Mouse (Mus musculus) hindbrain, embryonic 13.5 days (tissue): Measurements from ENCODE around the gene Timm13. TPM values are rescaled to one million over a fixed set of nuclear protein-coding genes. Genes with fewer than 3 reads are reported as not detected.

ENCODE experiments used
- ATAC-seq: fragments of 200-750 bp; cut with Nextera tagmentation; 2 replicates; pipeline ENCODE4 v1.8.0; 2017; ENCODE audit warnings: moderate TSS enrichment; ENCODE audit not compliant: low FRiP score
- H3K27ac ChIP-seq: fragments of 300-500 bp; sonication (generic); 2 replicates; pipeline ENCODE4 v1.5.1; 2015; ENCODE audit warnings: inconsistent platforms, mild to moderate bottlenecking, moderate library complexity
- H3K27me3 ChIP-seq: fragments of 300-500 bp; sonication (generic); 2 replicates; pipeline ENCODE4 v1.6.1; 2015; ENCODE audit warnings: mild to moderate bottlenecking, inconsistent platforms
- H3K36me3 ChIP-seq: fragments of 300-500 bp; sonication (generic); 2 replicates; pipeline ENCODE4 v1.6.1; 2015; ENCODE audit warnings: mild to moderate bottlenecking, inconsistent platforms
- H3K4me1 ChIP-seq: fragments of 300-500 bp; sonication (generic); replicated peaks from 2 replicates; pipeline ENCODE4 v1.6.1; 2015; ENCODE audit warnings: inconsistent platforms
- H3K4me2 ChIP-seq: fragments of 300-500 bp; sonication (generic); 2 replicates; pipeline ENCODE4 v1.6.1; 2015; ENCODE audit warnings: inconsistent platforms, mild to moderate bottlenecking, moderate library complexity
- H3K4me3 ChIP-seq: fragments of 300-500 bp; sonication (generic); 2 replicates; pipeline ENCODE4 v1.5.1; 2015; ENCODE audit warnings: mild to moderate bottlenecking, inconsistent platforms
- H3K9ac ChIP-seq: fragments of 300-500 bp; sonication (generic); 2 replicates; pipeline ENCODE4 v1.6.1; 2015; ENCODE audit warnings: mild to moderate bottlenecking, inconsistent platforms
- H3K9me3 ChIP-seq: fragments of 300-500 bp; sonication (generic); 2 replicates; pipeline ENCODE4 v1.6.1; 2016; ENCODE audit warnings: inconsistent platforms
- WGBS: fragments of 180-500 bp; shearing (Covaris S2); methylation state at CpG from one replicate; pipeline ENCODE4 v1.1.7; 2015; 5-methylcytosine and 5-hydroxymethylcytosine counted together
- polyA plus RNA-seq: library from polyadenylated mRNA; unstranded; fragments of >200 nt; fragmentation: Nextera tagmentation; extraction: Ambion mirVana; gene quantifications from 2 replicates; pipeline ENCODE4 v1.2.1, GENCODE M21; 2015

Gene Timm13
- 333 and 336 TPM in 2 replicates for polyA plus RNA-seq

- no peaks in the 10 kb centered on the region for H3K9me3 ChIP-seq
- H3K4me2 ChIP-seq: peak within 1 kb of the TSS; percentile 98
- peak within 1 kb of the TSS; percentile 93 for H3K27ac ChIP-seq
- ATAC-seq: peak; percentile 94
- H3K4me3 ChIP-seq: peak within 1 kb of the TSS; percentile 78
- H3K4me1 ChIP-seq: peaks cover 30% of the 10 kb centered on the region
- H3K9ac ChIP-seq: peak within 1 kb of the TSS; percentile 88
- under 1% methylated on average over 72 of the region's 72 CpGs for WGBS
- no peaks in the 10 kb centered on the region for H3K27me3 ChIP-seq
- H3K36me3 ChIP-seq: peaks cover 51% of the 10 kb centered on the region
Measured at GRCm38 (mm10) chr10:80900318-80901247, at the start of gene Timm13. TSS of gene Timm13 (minus strand) at chr10:80900969.

DNA sequence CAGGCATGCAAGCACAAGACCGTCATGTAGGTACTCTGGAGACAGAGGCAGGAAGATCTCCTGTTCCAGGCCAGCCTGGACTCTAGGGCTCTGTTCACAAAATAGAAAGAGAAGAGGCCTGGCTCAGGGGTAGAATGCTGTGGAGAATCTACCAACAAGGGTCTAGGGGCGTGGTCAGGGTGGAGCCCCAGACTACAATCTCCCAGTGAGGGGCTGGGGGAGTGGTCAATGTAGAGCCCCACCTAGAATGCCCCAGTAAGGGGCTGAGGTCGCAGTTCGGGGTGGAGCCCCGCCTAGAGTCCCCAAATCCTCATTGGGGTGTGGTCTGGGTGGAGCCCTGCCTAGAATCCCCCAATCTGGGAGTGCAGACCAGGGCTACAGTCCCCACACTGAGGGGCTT, 49.5 kb upstream of the Timm13 start:
- Histone ChIP-seq H3K4me3 (no peak overlapping the region), H3K27ac (no peak overlapping the region), H3K9ac (no peak overlapping the region), H3K4me2 (no peak overlapping the region), H3K9me3 (no peaks in the 10 kb centered on the region), H3K4me1 (peaks cover 7% of the 10 kb centered on the region), H3K36me3 (no peaks in the 10 kb centered on the region), H3K27me3 (peaks cover 9% of the 10 kb centered on the region; the same call in 1 of the 2 replicates)
- no peak for ATAC-seq
- 36% methylated on average over 5 of the region's 5 CpGs for WGBS

GRCm38 (mm10) chr10:80949081-80949480, 48.3 kb upstream of the Timm13 start:
- ATAC-seq: no peak
- 81% methylated on average over 3 of the region's 3 CpGs for WGBS

DNA sequence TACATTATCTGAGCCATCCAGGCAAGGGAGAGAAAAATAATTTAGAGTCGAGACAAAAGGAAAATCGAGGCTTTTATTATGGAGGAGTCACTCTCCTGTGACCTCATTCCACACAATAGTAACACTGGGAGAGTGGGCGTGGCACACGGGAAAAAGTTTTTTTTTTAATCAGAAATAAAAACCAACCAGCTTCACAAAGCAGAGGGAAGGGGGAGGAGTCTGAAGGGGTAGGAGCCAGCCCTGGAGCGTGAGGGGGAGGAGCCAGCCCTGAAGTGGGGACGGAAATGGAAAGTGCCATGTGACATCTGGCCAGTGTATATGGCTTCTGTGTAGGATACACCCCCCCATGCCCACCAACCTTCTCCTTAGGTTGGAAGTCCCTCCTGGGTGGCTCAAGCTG, 47.8 kb upstream of the Timm13 start:
- Histone ChIP-seq H3K4me3 (no peak overlapping the region), H3K4me2 (no peak overlapping the region), H3K4me1 (peaks cover 7% of the 10 kb centered on the region; the same call in 1 of the 2 replicates), H3K9me3 (no peaks in the 10 kb centered on the region), H3K27me3 (peaks cover 10% of the 10 kb centered on the region; the same call in 1 of the 2 replicates), H3K27ac (no peak overlapping the region), H3K36me3 (no peaks in the 10 kb centered on the region), H3K9ac (no peak overlapping the region)
- WGBS: 23% methylated on average over 6 of the region's 6 CpGs
- ATAC-seq: no peak

More at GRCm38 (mm10) chr10:80949081-80949480, 48.3 kb upstream of the Timm13 start:
- Histone ChIP-seq H3K9ac (no peak overlapping the region), H3K4me3 (no peak overlapping the region), H3K27me3 (peaks cover 9% of the 10 kb centered on the region; the same call in 1 of the 2 replicates), H3K4me2 (no peak overlapping the region), H3K36me3 (no peaks in the 10 kb centered on the region), H3K9me3 (no peaks in the 10 kb centered on the region), H3K27ac (no peak overlapping the region), H3K4me1 (peaks cover 7% of the 10 kb centered on the region; the same call in 1 of the 2 replicates)

GRCm38 (mm10) chr10:80947802-80948201, 47.0 kb upstream of the Timm13 start:
- no peak overlapping the region for H3K4me3 ChIP-seq
- no peak overlapping the region for H3K9ac ChIP-seq
- no peak overlapping the region for H3K27ac ChIP-seq
- H3K36me3 ChIP-seq: no peaks in the 10 kb centered on the region
- ATAC-seq: no peak
- no peaks in the 10 kb centered on the region for H3K9me3 ChIP-seq
- WGBS: 60% methylated on average over 2 of the region's 2 CpGs
- peaks cover 12% of the 10 kb centered on the region; the same call in 1 of the 2 replicates for H3K27me3 ChIP-seq
- peaks cover 7% of the 10 kb centered on the region; the same call in 1 of the 2 replicates for H3K4me1 ChIP-seq
- no peak overlapping the region for H3K4me2 ChIP-seq

DNA sequence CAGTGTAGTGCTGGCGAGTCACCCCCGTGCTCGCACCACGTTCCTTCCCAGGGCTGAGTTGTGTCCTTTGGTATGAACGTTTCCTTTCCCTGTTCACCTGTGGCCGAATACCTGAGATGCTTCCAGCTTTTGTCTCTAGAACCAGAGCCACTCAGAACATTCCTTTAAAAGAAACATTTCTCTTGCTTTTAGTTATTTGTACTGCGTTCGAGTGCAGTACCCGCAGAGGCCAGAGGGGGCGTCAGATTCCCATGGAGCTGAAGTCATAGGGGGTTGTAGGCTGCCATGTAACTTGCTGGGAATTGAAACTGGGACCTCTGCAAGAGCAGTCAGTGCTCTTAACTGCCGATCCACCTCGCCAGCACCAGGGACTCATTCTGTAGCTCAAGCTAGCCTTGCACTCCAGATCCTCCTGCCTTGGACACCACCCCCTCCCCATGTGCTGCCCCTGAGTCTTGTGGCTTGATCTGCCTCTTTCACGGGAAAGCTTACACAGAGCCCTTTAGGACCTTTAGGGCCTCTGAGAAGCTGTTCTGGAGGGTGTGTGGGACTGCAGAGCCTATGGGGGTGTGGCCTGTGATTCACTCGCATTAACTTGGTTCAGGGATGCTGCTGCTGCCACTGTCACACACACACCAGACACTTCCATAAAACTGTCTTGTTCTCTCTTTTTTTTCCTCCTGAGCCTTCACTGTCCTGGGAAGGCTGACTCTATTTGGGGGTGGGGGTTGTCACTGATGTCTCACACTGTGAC, 46.1 kb upstream of the Timm13 start:
- no peak for ATAC-seq
- Histone ChIP-seq H3K27ac (no peak overlapping the region), H3K4me2 (no peak overlapping the region), H3K4me3 (no peak overlapping the region), H3K9ac (no peak overlapping the region), H3K9me3 (no peaks in the 10 kb centered on the region), H3K4me1 (peaks cover 7% of the 10 kb centered on the region; the same call in 1 of the 2 replicates), H3K36me3 (no peaks in the 10 kb centered on the region), H3K27me3 (peaks cover 12% of the 10 kb centered on the region; the same call in 1 of the 2 replicates)
- 64% methylated on average over 14 of the region's 14 CpGs for WGBS

GRCm38 (mm10) chr10:80944231-80944630, 43.5 kb upstream of the Timm13 start:
- Histone ChIP-seq H3K9me3 (no peaks in the 10 kb centered on the region), H3K36me3 (no peaks in the 10 kb centered on the region), H3K27me3 (peaks cover 20% of the 10 kb centered on the region), H3K27ac (no peak overlapping the region), H3K4me3 (no peak overlapping the region), H3K9ac (no peak overlapping the region), H3K4me1 (peaks cover 24% of the 10 kb centered on the region), H3K4me2 (no peak overlapping the region)
- WGBS: 89% methylated on average over 5 of the region's 5 CpGs
- no peak for ATAC-seq

GRCm38 (mm10) chr10:80943701-80944100, 42.9 kb upstream of the Timm13 start:
- Histone ChIP-seq H3K27me3 (peaks cover 25% of the 10 kb centered on the region), H3K4me3 (no peak overlapping the region), H3K27ac (no peak overlapping the region), H3K9ac (no peak overlapping the region), H3K36me3 (no peaks in the 10 kb centered on the region), H3K9me3 (no peaks in the 10 kb centered on the region), H3K4me2 (no peak overlapping the region), H3K4me1 (peaks cover 29% of the 10 kb centered on the region)
- WGBS: 86% methylated on average over 9 of the region's 9 CpGs
- ATAC-seq: no peak

DNA sequence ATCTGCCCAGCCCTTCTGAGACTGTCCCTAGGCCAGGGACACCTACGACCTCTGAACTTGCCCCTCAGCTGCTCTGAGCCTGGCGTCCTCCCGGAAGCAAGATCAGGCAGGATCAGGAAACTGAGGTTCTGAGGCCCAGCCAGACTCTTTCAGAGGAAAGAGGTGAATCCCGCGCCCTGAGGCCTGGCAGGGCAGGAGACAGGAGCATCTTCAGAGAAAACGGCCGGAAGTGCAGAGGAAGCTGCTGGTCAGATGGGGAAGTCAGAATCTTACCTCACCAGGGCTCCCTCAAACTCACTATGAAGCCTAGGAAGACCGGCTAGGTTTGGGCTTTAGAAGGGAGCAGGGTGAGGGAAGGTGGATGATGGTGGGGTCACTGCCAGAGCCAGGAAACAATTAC, 42.1 kb upstream of the Timm13 start:
- no peak overlapping the region for H3K27ac ChIP-seq
- H3K4me1 ChIP-seq: peaks cover 34% of the 10 kb centered on the region
- no peak overlapping the region for H3K4me3 ChIP-seq
- H3K36me3 ChIP-seq: no peaks in the 10 kb centered on the region
- H3K27me3 ChIP-seq: peaks cover 33% of the 10 kb centered on the region
- no peak for ATAC-seq
- 61% methylated on average over 8 of the region's 8 CpGs for WGBS
- no peak overlapping the region for H3K9ac ChIP-seq
- H3K4me2 ChIP-seq: no peak overlapping the region
- no peaks in the 10 kb centered on the region for H3K9me3 ChIP-seq

GRCm38 (mm10) chr10:80940988-80941347, 40.2 kb upstream of the Timm13 start:
- Histone ChIP-seq H3K36me3 (no peaks in the 10 kb centered on the region), H3K9ac (peak overlapping the region; percentile 35; the same call in 1 of the 2 replicates), H3K4me1 (peaks cover 50% of the 10 kb centered on the region), H3K27me3 (peaks cover 53% of the 10 kb centered on the region), H3K4me2 (no peak overlapping the region), H3K9me3 (no peaks in the 10 kb centered on the region), H3K4me3 (no peak overlapping the region), H3K27ac (no peak overlapping the region)
- WGBS: 90% methylated on average over 2 of the region's 2 CpGs
- ATAC-seq: no peak

DNA sequence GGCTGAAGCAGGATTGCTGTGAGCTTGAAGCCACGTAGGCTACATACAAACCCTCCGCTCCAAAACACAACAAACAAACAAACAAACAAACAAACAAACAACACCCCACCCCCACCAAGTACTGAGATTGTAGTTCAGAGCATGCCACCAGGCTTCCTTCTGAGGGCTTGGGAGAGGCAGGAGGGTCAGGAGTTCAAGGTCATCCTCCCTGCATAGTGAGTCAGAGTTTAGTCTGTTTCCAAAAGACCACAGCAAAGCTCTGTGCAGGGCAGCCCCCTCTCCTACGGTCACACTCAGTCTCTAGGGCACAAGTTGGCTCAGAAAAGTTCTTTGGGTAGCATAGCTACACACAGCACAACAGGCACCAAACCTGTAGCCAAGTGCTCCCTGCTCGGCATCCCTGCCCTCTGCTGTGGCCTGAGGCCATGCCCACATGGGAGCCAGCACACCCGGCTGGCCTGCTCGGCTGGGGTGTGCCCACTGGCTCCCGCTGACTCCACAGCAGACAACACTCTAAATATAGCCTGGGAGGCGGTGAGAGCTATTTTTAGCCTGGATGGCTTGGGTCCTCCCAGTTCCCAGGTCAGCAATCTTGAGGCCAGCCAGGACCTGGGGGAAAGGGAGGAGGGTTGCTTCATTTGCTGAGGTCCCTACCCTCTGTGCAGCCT, 39.7 kb upstream of the Timm13 start:
- Histone ChIP-seq H3K36me3 (no peaks in the 10 kb centered on the region), H3K27ac (peak overlapping the region; percentile 69), H3K4me1 (peaks cover 55% of the 10 kb centered on the region), H3K4me2 (peak overlapping the region; percentile 66), H3K9ac (peak overlapping the region; percentile 66), H3K9me3 (no peaks in the 10 kb centered on the region), H3K4me3 (peak overlapping the region; percentile 36), H3K27me3 (peaks cover 58% of the 10 kb centered on the region)
- 43% methylated on average over 8 of the region's 8 CpGs for WGBS
- no peak for ATAC-seq

GRCm38 (mm10) chr10:80939671-80940070, 38.9 kb upstream of the Timm13 start:
- 5% methylated on average over 28 of the region's 28 CpGs for WGBS
- Histone ChIP-seq H3K9me3 (no peaks in the 10 kb centered on the region), H3K4me3 (peak overlapping the region; percentile 36), H3K4me2 (peak overlapping the region; percentile 66), H3K27me3 (peaks cover 65% of the 10 kb centered on the region), H3K27ac (peak overlapping the region; percentile 69), H3K36me3 (no peaks in the 10 kb centered on the region), H3K4me1 (peaks cover 62% of the 10 kb centered on the region), H3K9ac (peak overlapping the region; percentile 66)
- peak; percentile 52 for ATAC-seq
